Mouse (Mus musculus) intestine, postnatal 0 days (tissue): ENCODE results near the gene Nme7. TPM values are rescaled to one million over a fixed set of nuclear protein-coding genes. Genes with fewer than 3 reads are reported as not detected.

Experiments used
- ATAC-seq: fragments of 200-750 bp; cut with Nextera tagmentation; 2 replicates; pipeline ENCODE4 v1.8.0; 2017; ENCODE audit warnings: mild to moderate bottlenecking, moderate TSS enrichment, moderate library complexity
- H3K27ac ChIP-seq: fragments of 300-500 bp; sonication (generic); 2 replicates; pipeline ENCODE4 v1.5.1; 2014; ENCODE audit warnings: mild to moderate bottlenecking, low read depth, low read length, moderate library complexity
- H3K27me3 ChIP-seq: fragments of 300-500 bp; sonication (generic); replicated peaks from 2 replicates; pipeline ENCODE4 v1.6.1; 2014; ENCODE audit warnings: low read length, mixed read lengths; ENCODE audit not compliant: control insufficient read depth, insufficient read depth
- H3K36me3 ChIP-seq: fragments of 300-500 bp; sonication (generic); 2 replicates; pipeline ENCODE4 v1.6.1; 2014; ENCODE audit warnings: mild to moderate bottlenecking, moderate library complexity; ENCODE audit not compliant: control insufficient read depth, insufficient read depth
- H3K4me1 ChIP-seq: fragments of 300-500 bp; sonication (generic); replicated peaks from 2 replicates; pipeline ENCODE4 v1.6.1; 2014; ENCODE audit warnings: antibody characterized with exemption, low read length, mixed read lengths; ENCODE audit not compliant: control insufficient read depth, insufficient read depth
- H3K4me2 ChIP-seq: fragments of 300-500 bp; sonication (generic); replicated peaks from 2 replicates; pipeline ENCODE4 v1.6.1; 2014; ENCODE audit warnings: low read depth, mild to moderate bottlenecking, moderate library complexity
- H3K4me3 ChIP-seq: fragments of 300-500 bp; sonication (generic); 2 replicates; pipeline ENCODE4 v1.5.1; 2014; ENCODE audit warnings: low read depth, low read length
- H3K9ac ChIP-seq: fragments of 300-500 bp; sonication (generic); 2 replicates; pipeline ENCODE4 v1.6.1; 2014; ENCODE audit warnings: mild to moderate bottlenecking, low read depth, low read length
- H3K9me3 ChIP-seq: fragments of 300-500 bp; sonication (generic); 2 replicates; pipeline ENCODE4 v1.6.1; 2016; ENCODE audit warnings: mixed run types; ENCODE audit not compliant: control insufficient read depth
- CTCF ChIP-seq: sonication (generic); IDR thresholded peaks from 2 replicates; pipeline ENCODE4 v1.5.1; 2016; ENCODE audit warnings: low read depth, mild to moderate bottlenecking, control low read depth, antibody characterized with exemption, moderate library complexity
- WGBS: fragments of 180-500 bp; shearing (Covaris S2); extraction: QIAGEN DNeasy Blood & Tissue Kit; methylation state at CpG from one replicate; pipeline ENCODE4 v1.1.7; 2014; 5-methylcytosine and 5-hydroxymethylcytosine counted together
- polyA plus RNA-seq: library from polyadenylated mRNA; unstranded; fragments of >200 nt; fragmentation: Nextera tagmentation; extraction: Ambion mirVana; gene quantifications from 2 replicates; pipeline ENCODE4 v1.2.1, GENCODE M21; 2015

The Nme7 gene
- polyA plus RNA-seq, 1 experiment from 2014 or later, result 18.0 TPM

- no peak for TF ChIP-seq CTCF
- H3K4me1 ChIP-seq, result no peaks in the 10 kb centered on the region
- no peak overlapping the region for H3K4me2 ChIP-seq
- no peaks in the 10 kb centered on the region for H3K9me3 ChIP-seq
- H3K9ac ChIP-seq, result no peak overlapping the region
- H3K27ac ChIP-seq, result no peak overlapping the region
- 87% methylated on average over 11 of the region's 11 CpGs for WGBS
- peaks cover 6% of the 10 kb centered on the region; the same call in 1 of the 2 replicates for H3K36me3 ChIP-seq
- H3K4me3 ChIP-seq, result no peak overlapping the region
- no peaks in the 10 kb centered on the region for H3K27me3 ChIP-seq
- ATAC-seq, result no peak
Observed at GRCm38 (mm10) chr1:164332559-164332958, 28.6 kb downstream of the Nme7 start.

GRCm38 (mm10) chr1:164335435-164335834 is 31.5 kb downstream of the Nme7 start:
- Histone ChIP-seq H3K27ac (no peak overlapping the region), H3K4me1 (no peaks in the 10 kb centered on the region), H3K9me3 (no peaks in the 10 kb centered on the region), H3K4me3 (no peak overlapping the region), H3K36me3 (peaks cover 5% of the 10 kb centered on the region; the same call in 1 of the 2 replicates), H3K4me2 (no peak overlapping the region), H3K27me3 (no peaks in the 10 kb centered on the region), H3K9ac (no peak overlapping the region)
- 37% methylated on average over 3 of the region's 3 CpGs for WGBS
- peak; percentile 82 for ATAC-seq
- TF ChIP-seq CTCF, result no peak

GRCm38 (mm10) chr1:164335846-164336245 is 31.9 kb downstream of the Nme7 start:
- WGBS, result 74% methylated on average over 4 of the region's 4 CpGs
- no peak for TF ChIP-seq CTCF
- Histone ChIP-seq H3K4me1 (no peaks in the 10 kb centered on the region), H3K4me3 (no peak overlapping the region), H3K4me2 (no peak overlapping the region), H3K27me3 (no peaks in the 10 kb centered on the region), H3K36me3 (peaks cover under 1% of the 10 kb centered on the region; the same call in 1 of the 2 replicates), H3K9ac (no peak overlapping the region), H3K9me3 (no peaks in the 10 kb centered on the region), H3K27ac (no peak overlapping the region)
- peak; percentile 71 for ATAC-seq

- TF ChIP-seq CTCF, result peak; percentile 65
- no peak overlapping the region for H3K4me3 ChIP-seq
- ATAC-seq, result no peak
- peaks cover 9% of the 10 kb centered on the region for H3K36me3 ChIP-seq
- no peak overlapping the region for H3K9ac ChIP-seq
- no peak overlapping the region for H3K4me2 ChIP-seq
- H3K27ac ChIP-seq, result no peak overlapping the region
- 0 out of 2 replicates have a peak, but pooled peaks cover 3% of the 10 kb centered on the region for H3K9me3 ChIP-seq
- WGBS, result 83% methylated on average over 3 of the region's 3 CpGs
- H3K4me1 ChIP-seq, result no peaks in the 10 kb centered on the region
- no peaks in the 10 kb centered on the region for H3K27me3 ChIP-seq
Observed at GRCm38 (mm10) chr1:164342161-164342560, 38.2 kb downstream of the Nme7 start.

- Histone ChIP-seq H3K9ac (no peak overlapping the region), H3K4me1 (no peaks in the 10 kb centered on the region), H3K27ac (no peak overlapping the region; the same call in 1 of the 2 replicates), H3K9me3 (no peaks in the 10 kb centered on the region), H3K4me3 (no peak overlapping the region), H3K27me3 (no peaks in the 10 kb centered on the region), H3K4me2 (no peak overlapping the region), H3K36me3 (no peaks in the 10 kb centered on the region; the same call in 1 of the 2 replicates)
- TF ChIP-seq CTCF, result no peak
- 45% methylated on average over 3 of the region's 3 CpGs for WGBS
- peak; percentile 80 for ATAC-seq
Observed at GRCm38 (mm10) chr1:164353443-164353842, 49.5 kb downstream of the Nme7 start.

- Histone ChIP-seq H3K9ac (no peak overlapping the region), H3K27me3 (no peaks in the 10 kb centered on the region), H3K4me3 (no peak overlapping the region), H3K9me3 (no peaks in the 10 kb centered on the region), H3K36me3 (no peaks in the 10 kb centered on the region; the same call in 1 of the 2 replicates), H3K4me2 (no peak overlapping the region), H3K4me1 (no peaks in the 10 kb centered on the region), H3K27ac (no peak overlapping the region)
- no peak for ATAC-seq
- WGBS, result 73% methylated on average over 3 of the region's 3 CpGs
- no peak for TF ChIP-seq CTCF
Observed at GRCm38 (mm10) chr1:164357995-164358394, 54.1 kb downstream of the Nme7 start.

- Histone ChIP-seq H3K4me3 (no peak overlapping the region), H3K9ac (no peak overlapping the region), H3K4me2 (no peak overlapping the region), H3K4me1 (peaks cover 4% of the 10 kb centered on the region; the same call in 1 of the 2 replicates), H3K36me3 (no peaks in the 10 kb centered on the region; the same call in 1 of the 2 replicates), H3K27ac (no peak overlapping the region), H3K9me3 (no peaks in the 10 kb centered on the region), H3K27me3 (no peaks in the 10 kb centered on the region)
- no peak for TF ChIP-seq CTCF
- 78% methylated on average over 2 of the region's 2 CpGs for WGBS
- no peak for ATAC-seq
Observed at GRCm38 (mm10) chr1:164361997-164362396, 58.1 kb downstream of the Nme7 start.
